Mouse (Mus musculus) kidney, adult 11 months (tissue): Measurements from ENCODE around the gene Agap1.

Experiments used
- DNase-seq: peaks from one replicate; pipeline ENCODE4 v3.0.0; 2022

Agap1 gene

DNA sequence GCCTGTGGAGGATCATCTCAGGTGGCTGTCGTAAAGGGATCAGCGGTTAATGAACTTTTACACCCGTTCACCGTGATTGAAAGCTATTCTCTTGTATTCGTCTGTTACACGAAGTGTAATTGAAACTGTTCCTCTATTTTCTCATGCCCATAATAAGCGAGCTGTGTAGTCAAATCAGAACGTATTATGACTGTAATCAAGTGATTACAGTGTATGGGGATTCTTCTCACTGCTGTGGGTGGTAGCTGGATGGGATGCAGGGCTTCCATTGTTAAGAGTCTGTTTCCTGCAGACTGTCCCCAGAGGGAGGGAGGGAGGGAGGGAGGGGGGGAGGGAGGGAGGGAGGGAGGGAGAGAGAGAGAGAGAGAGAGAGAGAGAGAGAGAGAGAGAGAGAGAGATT is 56.1 kb downstream of the Agap1 start:
- DNase-seq = no peak

- DNase-seq = no peak
Observed at GRCm38 (mm10) chr1:89513616-89514283, 59.1 kb downstream of the Agap1 start.

DNA sequence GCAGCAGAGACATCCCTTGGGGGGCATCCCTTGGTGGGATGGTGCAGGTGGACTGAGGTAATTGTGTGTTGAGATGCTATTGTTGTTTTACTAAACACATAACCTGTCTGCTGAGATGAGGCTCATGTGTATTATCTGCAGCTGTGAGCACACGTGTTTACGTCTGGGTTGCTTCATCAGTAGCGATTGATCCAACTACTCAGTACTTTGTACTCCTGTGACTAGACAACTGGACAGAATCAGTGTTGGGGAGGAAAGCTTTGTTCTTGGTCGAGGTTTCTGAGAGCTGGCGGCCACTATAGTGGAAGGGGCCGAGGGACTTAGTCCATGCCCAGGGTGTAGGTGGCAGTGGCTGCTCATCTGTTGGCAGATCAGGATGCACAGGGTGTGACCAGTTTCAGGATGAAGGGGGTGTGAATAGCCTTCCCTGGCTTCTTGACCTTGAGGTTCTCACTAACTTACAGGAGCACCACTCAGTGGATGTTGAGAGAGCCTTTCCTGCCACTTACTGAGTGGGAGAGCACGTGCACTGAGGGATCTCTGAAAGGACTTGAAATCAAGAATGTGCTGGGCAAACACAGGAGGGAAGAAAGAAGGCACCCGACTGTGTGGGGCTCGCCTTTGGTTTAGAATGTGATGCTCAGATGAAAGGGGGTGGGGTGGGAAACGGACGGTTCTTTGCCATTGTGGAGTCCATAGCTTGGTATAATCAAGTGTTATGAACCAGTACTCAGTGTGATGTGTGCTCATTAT is 61.4 kb downstream of the Agap1 start:
- no peak for DNase-seq

- DNase-seq = no peak
Observed at GRCm38 (mm10) chr1:89517817-89518216, 63.2 kb downstream of the Agap1 start.

DNA sequence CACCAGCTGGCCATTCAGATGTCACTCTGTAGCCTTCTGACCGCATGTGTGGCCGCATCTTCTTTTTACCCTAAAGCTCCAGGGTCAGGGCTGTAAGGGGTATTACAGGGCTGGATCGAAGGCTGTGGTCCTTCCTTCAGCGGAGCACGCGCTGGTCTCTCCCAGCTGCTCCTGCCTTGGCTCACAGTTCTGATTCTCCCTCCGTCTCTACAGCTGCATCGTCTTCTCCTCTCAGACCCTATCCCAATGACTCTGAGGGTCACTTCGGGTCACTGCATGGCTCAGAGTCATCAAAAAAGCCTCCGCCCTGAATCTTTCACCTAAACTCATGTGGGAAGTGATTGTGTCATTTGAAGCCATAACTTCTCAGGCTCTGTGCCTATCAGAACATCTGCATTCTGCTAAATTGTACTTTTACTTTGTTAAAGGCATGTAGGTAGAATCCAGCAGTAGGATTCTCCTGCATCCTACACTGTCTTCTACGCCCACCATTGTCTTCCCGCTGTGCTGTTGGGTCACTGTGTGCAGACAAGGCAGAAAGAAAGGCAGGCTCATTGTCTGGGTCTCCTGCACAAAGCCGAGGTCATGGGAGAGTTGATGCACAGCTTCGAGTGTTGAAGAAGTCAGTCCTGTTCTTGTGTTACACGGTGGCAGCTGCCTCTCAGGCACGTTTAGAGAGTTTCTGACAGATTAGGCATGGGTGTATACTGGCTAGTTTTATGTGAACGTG is 65.5 kb downstream of the Agap1 start:
- DNase-seq = no peak

- DNase-seq = no peak
Observed at GRCm38 (mm10) chr1:89521406-89521805, 66.8 kb downstream of the Agap1 start.

GRCm38 (mm10) chr1:89521935-89522535 is 67.4 kb downstream of the Agap1 start:
- no peak for DNase-seq

DNA sequence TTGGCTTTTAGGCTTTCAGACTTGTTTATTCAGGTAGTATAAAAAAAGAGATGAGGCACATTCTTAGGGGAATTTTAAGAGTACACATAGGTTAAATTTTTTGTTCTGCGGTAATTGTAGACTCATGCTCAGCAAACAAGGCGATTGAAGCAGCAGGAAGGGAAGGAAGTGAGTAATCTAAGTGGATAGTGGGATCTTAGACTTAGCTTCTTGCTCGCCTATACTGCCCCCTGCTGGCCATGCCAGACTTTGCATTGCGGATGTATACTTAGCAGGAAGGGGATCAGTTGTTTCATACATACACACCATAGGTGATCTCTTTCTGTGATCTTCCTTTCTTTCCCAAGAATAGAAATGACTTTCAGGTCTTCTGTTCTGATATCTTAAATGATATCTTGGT is 69.8 kb downstream of the Agap1 start:
- peak; percentile 75 for DNase-seq

DNA sequence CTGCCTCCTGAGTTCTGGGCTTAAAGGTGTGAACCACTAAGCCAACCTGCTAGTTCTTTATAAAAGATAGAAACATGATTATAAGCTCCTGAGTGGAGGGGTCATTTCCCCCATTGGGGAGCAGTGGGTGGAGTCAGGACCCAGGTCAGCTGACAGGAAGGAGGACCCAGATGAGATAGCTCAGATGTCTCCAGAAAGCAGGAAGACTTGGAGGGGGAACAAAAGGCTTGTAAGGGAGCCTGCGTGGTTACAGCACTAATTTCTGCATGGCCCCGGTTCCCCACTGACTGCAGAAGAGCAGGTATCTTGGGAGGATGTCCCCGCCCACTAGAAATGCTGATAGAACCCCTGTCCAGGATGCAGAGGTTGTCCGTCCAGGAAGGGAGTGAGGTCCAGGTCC is 70.4 kb downstream of the Agap1 start:
- no peak for DNase-seq

- peak; percentile 74 for DNase-seq
Observed at GRCm38 (mm10) chr1:89525825-89526224, 71.2 kb downstream of the Agap1 start.

- no peak for DNase-seq
Observed at GRCm38 (mm10) chr1:89528671-89529276, 74.2 kb downstream of the Agap1 start.

GRCm38 (mm10) chr1:89533702-89534101 is 79.1 kb downstream of the Agap1 start:
- no peak for DNase-seq

GRCm38 (mm10) chr1:89535206-89535605 is 80.6 kb downstream of the Agap1 start:
- no peak for DNase-seq

GRCm38 (mm10) chr1:89538163-89538946 is 83.7 kb downstream of the Agap1 start:
- DNase-seq = no peak

DNA sequence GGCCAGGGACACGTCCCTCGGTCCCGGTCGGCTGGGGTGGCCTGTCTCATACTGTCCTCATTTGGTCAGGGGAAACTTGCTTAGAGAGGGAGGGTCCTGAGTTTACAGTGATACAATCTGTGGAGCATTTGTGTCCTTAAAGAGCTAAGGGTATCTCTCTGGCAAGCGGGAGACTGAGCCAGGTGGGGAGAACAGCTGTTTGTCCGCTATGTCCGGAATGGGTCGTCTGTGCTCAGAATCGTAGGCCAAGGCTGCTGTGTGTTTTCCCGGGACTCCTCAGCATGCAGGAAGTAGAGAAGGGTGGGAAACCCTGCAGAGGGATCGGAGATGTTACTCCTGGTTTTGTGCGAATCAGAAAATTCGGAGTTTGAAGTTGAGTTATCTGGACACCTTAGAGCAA is 84.5 kb downstream of the Agap1 start:
- DNase-seq = no peak

- no peak for DNase-seq
Observed at GRCm38 (mm10) chr1:89541151-89541550, 86.5 kb downstream of the Agap1 start.

- no peak for DNase-seq
Observed at GRCm38 (mm10) chr1:89542464-89542863, 87.9 kb downstream of the Agap1 start.

GRCm38 (mm10) chr1:89543312-89543711 is 88.7 kb downstream of the Agap1 start:
- no peak for DNase-seq

- DNase-seq = no peak
Observed at GRCm38 (mm10) chr1:89544094-89544493, 89.5 kb downstream of the Agap1 start.

- no peak for DNase-seq
Observed at GRCm38 (mm10) chr1:89545099-89545498, 90.5 kb downstream of the Agap1 start.

DNA sequence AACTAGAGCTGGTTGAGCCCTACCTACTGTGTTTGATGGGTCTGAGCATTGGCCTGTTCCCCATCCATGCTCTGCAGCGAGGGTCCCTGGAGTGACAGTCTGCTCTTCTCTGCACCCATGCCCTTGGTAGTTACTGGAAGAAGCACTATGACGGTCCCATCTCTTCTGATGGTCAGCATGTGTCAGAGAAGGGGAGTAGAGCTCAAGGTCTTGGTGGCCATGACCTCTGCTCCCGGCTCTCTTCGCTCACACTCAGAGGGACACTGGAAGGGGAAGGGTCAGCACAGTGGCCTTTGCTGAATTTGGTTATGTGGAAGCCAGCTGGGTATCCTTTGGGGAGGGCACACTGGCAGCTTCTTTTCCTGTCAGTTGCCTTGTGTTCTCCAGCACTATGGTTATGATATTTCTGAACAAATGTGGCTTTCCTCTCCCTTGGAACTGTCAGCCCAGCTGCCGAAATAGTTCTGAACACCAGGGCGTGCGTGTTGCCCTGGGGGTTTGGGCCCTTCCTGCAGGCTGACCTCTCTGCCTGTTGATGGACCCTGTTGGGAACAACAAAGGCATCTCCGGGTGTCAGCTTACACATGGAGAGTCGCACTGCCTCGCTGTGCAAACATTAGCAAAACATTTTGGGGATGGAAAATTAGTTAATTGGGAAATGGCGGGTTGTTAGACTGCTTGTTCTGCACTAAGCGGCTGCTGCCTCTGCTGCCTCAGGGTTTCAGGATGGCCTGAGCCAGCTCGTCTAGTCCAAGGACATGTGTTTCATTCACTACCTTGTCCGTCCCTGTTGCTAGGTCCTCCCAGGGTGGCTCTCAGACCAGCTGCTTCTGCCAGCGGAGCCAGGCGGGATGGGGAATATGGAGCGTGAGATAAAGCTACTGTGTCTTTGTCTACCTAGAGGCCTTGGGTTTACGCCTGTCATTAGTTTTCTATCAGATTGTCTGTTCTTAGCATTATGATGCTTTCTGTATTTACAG is 93.2 kb downstream of the Agap1 start:
- no peak for DNase-seq
